In the genomic region with DNA sequence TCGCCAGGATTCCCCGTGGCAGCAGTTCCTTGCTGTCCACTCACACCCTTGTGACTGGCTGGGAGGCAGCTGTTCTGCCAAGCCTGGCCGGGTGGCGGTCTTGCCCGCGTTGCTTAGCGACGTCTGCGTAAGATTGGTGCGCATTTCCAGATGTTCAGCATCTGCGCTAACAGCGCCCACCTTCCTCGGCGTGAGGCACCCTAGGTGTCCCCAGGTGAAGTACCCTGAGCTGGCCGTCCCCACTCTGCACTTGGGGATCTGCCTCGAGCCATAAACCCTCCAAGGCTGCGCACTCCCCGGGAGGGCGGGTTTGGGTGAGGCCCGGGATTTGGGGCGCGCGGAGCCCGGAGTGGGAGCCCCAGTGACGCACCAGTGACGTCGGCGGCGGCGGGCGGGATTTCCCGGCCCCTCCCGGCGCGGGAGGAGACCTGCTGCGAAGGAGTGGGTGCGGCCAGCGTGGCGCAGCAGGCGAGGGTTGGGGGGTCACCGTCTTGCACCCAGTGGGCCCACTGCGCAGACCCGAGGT, we compare ENCODE assay signal across 8 mouse cellular contexts. TPM values are rescaled to one million over a fixed set of nuclear protein-coding genes. Genes with fewer than 3 reads are reported as not detected.
DNase-seq lines count a peak whose midpoint lies in the region; ATAC-seq lines count a peak whose summit lies in the region.

A gene (plus strand): TSS at position 166 of the 526 bp plus-strand sequence.

- no peaks in the 10 kb centered on the region for H3K36me3 ChIP-seq in intestine, embryonic 16.5 days (ENCODE audit: control insufficient read depth, insufficient read depth, low read length)
- no peaks in the 10 kb centered on the region for H3K36me3 ChIP-seq in limb, embryonic 10.5 days

- WGBS in intestine, embryonic 16.5 days: under 1% methylated on average over 43 of the region's 43 CpGs
- under 1% methylated on average over 42 of the region's 43 CpGs for WGBS in limb, embryonic 10.5 days

- H3K9me3 ChIP-seq in intestine, embryonic 16.5 days (ENCODE audit: control insufficient read depth, low read length): no peaks in the 10 kb centered on the region
- no peaks in the 10 kb centered on the region for H3K9me3 ChIP-seq in limb, embryonic 10.5 days (replicated peaks)

- peak within 1 kb of the TSS; percentile 56 for H3K9ac ChIP-seq in intestine, embryonic 16.5 days (ENCODE audit: low read depth, low read length)

- peaks cover 38% of the 10 kb centered on the region for H3K27me3 ChIP-seq in intestine, embryonic 16.5 days (replicated peaks; ENCODE audit: control insufficient read depth, insufficient read depth, low read length)
- peaks cover 71% of the 10 kb centered on the region for H3K27me3 ChIP-seq in limb, embryonic 10.5 days (ENCODE audit: low read depth, poor library complexity, severe bottlenecking)

- no peak within 1 kb of the TSS for H3K27ac ChIP-seq in intestine, embryonic 16.5 days (ENCODE audit: low read length)
- no peak within 1 kb of the TSS for H3K27ac ChIP-seq in limb, embryonic 10.5 days

- DNase-seq in cerebellum, adult 11-12 months: no peak
- peak; percentile 34 for DNase-seq in gastrocnemius, postnatal 25 days
- DNase-seq in limb, embryonic 10.5 days (ENCODE audit: low spot score): peak; percentile 75
- DNase-seq in mesoderm, embryonic 11.5 days (ENCODE audit: low read depth, low spot score): peak; percentile 69
- peak; percentile 69 to 72 for DNase-seq in right cerebral cortex, postnatal 36 days (ENCODE audit: low spot score in 2 of 2)

- H3K4me2 ChIP-seq in intestine, embryonic 16.5 days (ENCODE audit: low read depth, low read length): peak within 1 kb of the TSS; percentile 90

- H3K4me3 ChIP-seq in intestine, embryonic 16.5 days (ENCODE audit: low read length): peak within 1 kb of the TSS; percentile 63
- H3K4me3 ChIP-seq in limb, embryonic 10.5 days: peak within 1 kb of the TSS; percentile 61

- peak; percentile 12; the same call in 1 of the 2 replicates for ATAC-seq in cerebellum, adult (ENCODE audit: insufficient number of reproducible peaks, low FRiP score, low TSS enrichment)
- peak; percentile 39 for ATAC-seq in common myeloid progenitor, adult 5-6 weeks (replicated peaks; ENCODE audit: low read depth, poor library complexity, severe bottlenecking)
- peak; percentile 66 for ATAC-seq in intestine, embryonic 16.5 days

- H3K4me1 ChIP-seq in intestine, embryonic 16.5 days (ENCODE audit: control insufficient read depth, insufficient read depth, low read length): peaks cover 11% of the 10 kb centered on the region
- peaks cover 21% of the 10 kb centered on the region for H3K4me1 ChIP-seq in limb, embryonic 10.5 days

RNA-seq across cellular contexts. Expression of the gene that starts here (rescaled TPM):
- not detected in 2 replicates for total RNA-seq in common myeloid progenitor, adult 5-6 weeks (2017)
- under 1 TPM in 1 of 2 experiments, not detected in 1; 0.31 TPM for total RNA-seq in gastrocnemius, postnatal 25 days (2021)
- 2.1 and 2.2 TPM in 2 replicates for polyA plus RNA-seq in intestine, embryonic 16.5 days (2015; fragmentation: Nextera tagmentation; extraction: Ambion mirVana)
- polyA plus RNA-seq in limb, embryonic 10.5 days (2016; fragmentation: Nextera tagmentation; extraction: Ambion mirVana): 0.10 and 0.16 TPM in 2 replicates

Comparison
In these comparisons a context has a peak if more than half of its experiments do, and no peak if none do; other contexts are left out.
1. Peak in ATAC-seq in common myeloid progenitor, adult 5-6 weeks; RNA of the gene not detected or under 1 TPM.
2. Peak in DNase-seq in gastrocnemius, postnatal 25 days; RNA of the gene not detected or under 1 TPM.
3. Peak in DNase-seq and H3K4me3 ChIP-seq in limb, embryonic 10.5 days; RNA of the gene not detected or under 1 TPM.
4. ATAC-seq: peak in every context shown above with its lines; median percentile 66 in intestine, embryonic 16.5 days; 39 in common myeloid progenitor, adult 5-6 weeks; 12 in cerebellum, adult.